Mouse (Mus musculus): ENCODE measurements at regions not wholly inside any gene's neighbourhood (a gene's known extent, or its start where the extent isn't known, plus 50 kb on each side); places are given as distances from the start of the nearest gene placed in this dataset.

- Histone ChIP-seq H3K27ac (ENCODE audit: insufficient read depth, low read length) (no peak overlapping the region), H3K27me3 (ENCODE audit: control insufficient read depth, insufficient read depth, low read length) (no peaks in the 10 kb centered on the region), H3K4me3 (replicated peaks; ENCODE audit: insufficient read depth, low read depth, low read length) (no peak overlapping the region), H3K4me1 (ENCODE audit: control insufficient read depth, insufficient read depth, low read length) (no peaks in the 10 kb centered on the region)
- 61% methylated on average over 3 of the region's 3 CpGs for WGBS
- no peak for DNase-seq
- TF ChIP-seq CTCF (IDR thresholded peaks at IDR 0.05; ENCODE audit: borderline replicate concordance, insufficient read depth, low read depth, low read length) (no peak), POLR2A (IDR thresholded peaks at IDR 0.05; ENCODE audit: borderline replicate concordance, insufficient read depth, low read length) (no peak)
Measured at GRCm38 (mm10) chr16:42779957-42780356, 95.7 kb upstream of the Zbtb20 start.

GRCm38 (mm10) chr16:42772640-42773039, 103.0 kb upstream of the Zbtb20 start:
- no peak overlapping the region for H3K4me3 ChIP-seq (replicated peaks; ENCODE audit: insufficient read depth, low read depth, low read length)
- TF ChIP-seq POLR2A (IDR thresholded peaks at IDR 0.05; ENCODE audit: borderline replicate concordance, insufficient read depth, low read length) (no peak), CTCF (IDR thresholded peaks at IDR 0.05; ENCODE audit: borderline replicate concordance, insufficient read depth, low read depth, low read length) (no peak)
- H3K27ac ChIP-seq (ENCODE audit: insufficient read depth, low read length) = no peak overlapping the region
- DNase-seq = no peak
- no peaks in the 10 kb centered on the region for H3K4me1 ChIP-seq (ENCODE audit: control insufficient read depth, insufficient read depth, low read length)
- no peaks in the 10 kb centered on the region for H3K27me3 ChIP-seq (ENCODE audit: control insufficient read depth, insufficient read depth, low read length)
- 75% methylated on average over 2 of the region's 2 CpGs for WGBS

GRCm38 (mm10) chr16:42770199-42770598, 105.5 kb upstream of the Zbtb20 start:
- DNase-seq = no peak
- Histone ChIP-seq H3K27me3 (ENCODE audit: control insufficient read depth, insufficient read depth, low read length) (no peaks in the 10 kb centered on the region), H3K27ac (ENCODE audit: insufficient read depth, low read length) (no peak overlapping the region), H3K4me1 (ENCODE audit: control insufficient read depth, insufficient read depth, low read length) (no peaks in the 10 kb centered on the region), H3K4me3 (replicated peaks; ENCODE audit: insufficient read depth, low read depth, low read length) (no peak overlapping the region)
- no peak for TF ChIP-seq POLR2A (IDR thresholded peaks at IDR 0.05; ENCODE audit: borderline replicate concordance, insufficient read depth, low read length)
- no peak for TF ChIP-seq CTCF (IDR thresholded peaks at IDR 0.05; ENCODE audit: borderline replicate concordance, insufficient read depth, low read depth, low read length)
- WGBS = 80% methylated on average over 1 of the region's 1 CpGs

- peak in 1 of 2 experiments; percentile 24 for DNase-seq
- Histone ChIP-seq H3K4me1 (ENCODE audit: control insufficient read depth, insufficient read depth, low read length) (peaks cover 2% of the 10 kb centered on the region; the same call in 1 of the 2 replicates), H3K4me3 (replicated peaks; ENCODE audit: insufficient read depth, low read depth, low read length) (no peak overlapping the region), H3K27me3 (ENCODE audit: control insufficient read depth, insufficient read depth, low read length) (no peaks in the 10 kb centered on the region), H3K27ac (ENCODE audit: insufficient read depth, low read length) (no peak overlapping the region)
- TF ChIP-seq CTCF (IDR thresholded peaks at IDR 0.05; ENCODE audit: borderline replicate concordance, insufficient read depth, low read depth, low read length) = no peak
- whole genome bisulfite sequencing = 32% methylated on average over 5 of the region's 5 CpGs
Measured at GRCm38 (mm10) chr16:42748681-42749080, 127.0 kb upstream of the Zbtb20 start.

- H3K27me3 ChIP-seq (ENCODE audit: control insufficient read depth, insufficient read depth, low read length) = no peaks in the 10 kb centered on the region
- DNase-seq = peak in 1 of 2 experiments; percentile 10
- 51% methylated on average over 11 of the region's 11 CpGs for WGBS
- H3K27ac ChIP-seq (ENCODE audit: insufficient read depth, low read length) = no peak overlapping the region
- TF ChIP-seq CTCF (IDR thresholded peaks at IDR 0.05; ENCODE audit: borderline replicate concordance, insufficient read depth, low read depth, low read length) (no peak), POLR2A (IDR thresholded peaks at IDR 0.05; ENCODE audit: borderline replicate concordance, insufficient read depth, low read length) (no peak)
- no peak overlapping the region for H3K4me3 ChIP-seq (replicated peaks; ENCODE audit: insufficient read depth, low read depth, low read length)
- H3K4me1 ChIP-seq (ENCODE audit: control insufficient read depth, insufficient read depth, low read length) = peaks cover 2% of the 10 kb centered on the region; the same call in 1 of the 2 replicates
Measured at GRCm38 (mm10) chr16:42745943-42746675, 129.6 kb upstream of the Zbtb20 start.

- WGBS = 79% methylated on average over 1 of the region's 1 CpGs
Measured at GRCm38 (mm10) chr16:42743538-42743937, 132.1 kb upstream of the Zbtb20 start.

GRCm38 (mm10) chr16:42743120-42743519, 132.6 kb upstream of the Zbtb20 start:
- DNase-seq = no peak
- no peaks in the 10 kb centered on the region for H3K27me3 ChIP-seq (ENCODE audit: control insufficient read depth, insufficient read depth, low read length)
- WGBS = 61% methylated on average over 2 of the region's 2 CpGs
- H3K4me1 ChIP-seq (ENCODE audit: control insufficient read depth, insufficient read depth, low read length) = no peaks in the 10 kb centered on the region
- H3K4me3 ChIP-seq (replicated peaks; ENCODE audit: insufficient read depth, low read depth, low read length) = no peak overlapping the region
- TF ChIP-seq CTCF (IDR thresholded peaks at IDR 0.05; ENCODE audit: borderline replicate concordance, insufficient read depth, low read depth, low read length) (no peak), POLR2A (IDR thresholded peaks at IDR 0.05; ENCODE audit: borderline replicate concordance, insufficient read depth, low read length) (no peak)
- no peak overlapping the region for H3K27ac ChIP-seq (ENCODE audit: insufficient read depth, low read length)

More at GRCm38 (mm10) chr16:42743538-42743937, 132.1 kb upstream of the Zbtb20 start:
- no peak for DNase-seq
- no peak for TF ChIP-seq CTCF (IDR thresholded peaks at IDR 0.05; ENCODE audit: borderline replicate concordance, insufficient read depth, low read depth, low read length)
- no peak for TF ChIP-seq POLR2A (IDR thresholded peaks at IDR 0.05; ENCODE audit: borderline replicate concordance, insufficient read depth, low read length)
- H3K4me3 ChIP-seq (replicated peaks; ENCODE audit: insufficient read depth, low read depth, low read length) = no peak overlapping the region
- H3K27me3 ChIP-seq (ENCODE audit: control insufficient read depth, insufficient read depth, low read length) = no peaks in the 10 kb centered on the region
- H3K4me1 ChIP-seq (ENCODE audit: control insufficient read depth, insufficient read depth, low read length) = no peaks in the 10 kb centered on the region
- H3K27ac ChIP-seq (ENCODE audit: insufficient read depth, low read length) = no peak overlapping the region

GRCm38 (mm10) chr16:42727826-42728225, 147.9 kb upstream of the Zbtb20 start:
- DNase-seq = no peak
- Histone ChIP-seq H3K27me3 (ENCODE audit: control insufficient read depth, insufficient read depth, low read length) (no peaks in the 10 kb centered on the region), H3K4me3 (replicated peaks; ENCODE audit: insufficient read depth, low read depth, low read length) (no peak overlapping the region), H3K4me1 (ENCODE audit: control insufficient read depth, insufficient read depth, low read length) (no peaks in the 10 kb centered on the region), H3K27ac (ENCODE audit: insufficient read depth, low read length) (no peak overlapping the region)
- WGBS = 65% methylated on average over 7 of the region's 7 CpGs
- TF ChIP-seq POLR2A (IDR thresholded peaks at IDR 0.05; ENCODE audit: borderline replicate concordance, insufficient read depth, low read length) (no peak), CTCF (IDR thresholded peaks at IDR 0.05; ENCODE audit: borderline replicate concordance, insufficient read depth, low read depth, low read length) (no peak)

Measured in cerebellum, adult 2 months (tissue).